Mouse (Mus musculus): ENCODE results near the gene Idh1. TPM values are rescaled to one million over a fixed set of nuclear protein-coding genes. Genes with fewer than 3 reads are reported as not detected.

Gene Idh1
- total RNA-seq, 4 experiments from 2014 or later = 11.5 to 35.7 (median 20.4) TPM

DNA sequence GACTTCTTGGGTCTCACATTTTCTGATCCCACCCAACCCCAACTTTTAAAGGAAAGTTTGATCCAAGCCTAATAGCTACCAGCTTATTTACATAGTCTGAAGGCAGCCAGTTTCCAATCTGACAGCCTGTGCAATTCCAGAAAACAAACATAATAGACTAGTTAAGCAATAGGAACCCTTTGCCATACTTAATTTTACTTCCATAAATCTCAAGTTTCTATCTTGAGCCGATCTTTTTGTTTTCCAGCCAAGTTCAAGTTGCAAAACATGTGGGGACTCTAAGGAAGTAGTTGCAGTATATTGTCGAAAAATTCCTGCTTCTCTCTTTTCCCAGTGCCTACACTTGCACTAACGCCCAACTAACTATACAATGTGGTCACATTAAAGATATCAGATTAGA is 8.8 kb downstream of the Idh1 start:
- no peak for DNase-seq (ENCODE audit: low spot score in 2 of 2)

DNA sequence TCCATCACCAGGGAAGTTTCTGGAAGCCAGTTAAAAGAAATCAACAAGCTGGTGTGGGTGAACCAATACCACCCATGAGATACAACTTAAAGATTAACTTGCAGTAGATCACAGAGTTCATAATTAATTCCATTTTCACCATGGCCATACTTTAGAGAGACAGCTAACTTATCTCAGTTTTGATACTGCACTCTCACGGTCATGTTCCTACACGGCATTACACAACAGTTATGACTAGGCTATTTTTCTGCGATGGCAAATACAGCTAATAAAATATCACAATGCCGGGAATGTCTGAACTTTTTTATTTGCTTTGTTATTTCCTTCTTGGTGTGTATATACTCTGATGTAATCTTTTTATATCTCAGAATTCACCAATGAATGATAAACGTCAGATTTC is 9.4 kb downstream of the Idh1 start:
- no peak for DNase-seq (ENCODE audit: low spot score in 2 of 2)

DNA sequence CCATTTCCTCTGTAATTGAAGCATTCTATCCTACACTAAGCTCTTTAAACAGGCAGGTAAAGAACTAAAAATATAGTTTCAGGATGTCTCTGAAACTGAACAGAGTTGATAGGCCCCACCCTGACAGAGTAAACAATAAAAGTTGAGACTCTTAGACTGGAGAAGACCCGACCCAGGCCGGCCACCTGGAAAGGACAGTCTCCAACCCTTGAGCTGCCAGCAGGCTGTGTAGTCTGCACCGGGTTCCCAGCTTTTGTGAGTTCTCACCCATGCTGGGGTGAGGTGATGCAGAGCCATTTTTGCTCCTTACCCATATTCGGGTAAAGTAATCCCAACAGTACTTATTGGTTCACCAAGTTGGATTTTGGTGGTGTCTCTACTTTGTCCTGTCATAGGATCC is 10.1 kb downstream of the Idh1 start:
- DNase-seq (ENCODE audit: low spot score in 2 of 2) = no peak

DNA sequence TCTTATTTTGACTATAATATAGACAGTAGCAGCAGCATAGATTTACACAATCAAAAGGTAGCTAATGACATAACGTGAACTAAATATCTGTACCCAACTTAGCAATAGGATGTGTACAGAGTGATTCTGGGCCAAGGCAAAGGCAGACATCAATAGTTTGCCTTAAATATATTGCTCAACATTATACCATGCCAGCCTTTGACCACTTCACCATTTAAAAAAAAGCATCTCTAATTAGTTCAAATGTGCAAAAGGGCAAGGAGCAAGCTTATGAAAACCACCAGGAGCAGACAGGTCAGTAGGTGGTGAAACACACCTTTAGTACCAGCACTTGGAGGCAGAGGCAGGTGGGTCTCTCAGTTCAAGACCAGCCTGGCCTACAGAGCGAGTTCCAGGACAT is 12.6 kb downstream of the Idh1 start:
- DNase-seq (ENCODE audit: low spot score in 2 of 2) = no peak

DNA sequence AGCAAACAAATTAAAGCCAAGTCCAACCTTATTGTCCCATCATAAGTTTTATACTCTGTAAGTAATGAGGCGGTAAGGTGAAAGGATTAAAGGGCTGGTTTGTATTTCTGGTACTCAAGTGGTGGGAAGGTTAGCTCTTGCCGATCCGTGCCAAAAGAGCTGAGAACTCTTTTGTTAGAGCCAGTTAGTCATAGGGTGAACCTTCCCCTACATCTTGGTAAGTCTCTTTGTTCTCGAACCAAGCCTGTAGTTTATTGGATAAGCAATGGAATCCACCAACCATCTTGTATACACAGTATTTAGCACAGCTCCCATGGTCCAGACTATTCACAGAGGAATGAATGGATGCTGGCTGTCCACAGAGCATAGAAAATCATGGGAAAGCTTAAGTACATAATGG is 14.7 kb downstream of the Idh1 start:
- no peak for DNase-seq (ENCODE audit: low spot score in 2 of 2)

DNA sequence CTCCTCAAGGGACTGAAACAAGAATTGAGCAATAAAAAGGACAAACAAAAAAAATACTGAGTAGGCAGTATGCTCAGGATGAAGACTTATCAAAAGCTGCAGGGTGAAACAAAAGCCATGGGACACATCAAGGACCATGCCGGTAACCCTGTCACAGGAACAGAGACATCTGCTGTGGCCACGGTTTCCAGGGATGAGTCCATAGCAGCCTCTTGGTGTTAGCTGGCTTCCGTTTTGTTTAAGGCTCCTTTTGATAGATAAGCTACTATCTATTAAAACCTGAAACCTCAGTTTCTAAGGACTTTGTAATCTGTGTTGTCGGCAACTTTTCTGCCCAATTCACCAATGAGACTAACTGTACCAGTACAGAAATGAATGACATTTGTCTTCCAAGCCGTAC is 16.4 kb downstream of the Idh1 start:
- no peak for DNase-seq (ENCODE audit: low spot score in 2 of 2)

DNA sequence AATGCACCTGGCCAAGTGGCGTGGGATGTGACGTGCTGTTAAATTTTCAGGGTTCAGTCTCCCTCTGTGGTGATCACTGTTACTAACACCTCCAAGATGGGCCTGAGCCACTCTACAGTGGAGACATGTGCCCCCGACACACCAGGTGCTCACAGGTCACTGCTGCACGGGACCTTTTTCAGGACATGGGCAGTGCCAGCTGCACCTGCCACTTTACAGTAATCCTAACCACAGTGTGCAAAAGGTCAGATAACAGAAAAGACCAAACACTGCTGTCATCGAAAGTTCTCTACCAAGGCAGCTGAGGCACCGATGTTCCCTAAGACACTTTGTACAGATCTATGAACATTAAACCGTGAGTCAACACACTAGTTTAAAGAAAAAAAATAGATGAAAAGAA is 16.8 kb downstream of the Idh1 start:
- DNase-seq (ENCODE audit: low spot score in 2 of 2) = no peak

DNA sequence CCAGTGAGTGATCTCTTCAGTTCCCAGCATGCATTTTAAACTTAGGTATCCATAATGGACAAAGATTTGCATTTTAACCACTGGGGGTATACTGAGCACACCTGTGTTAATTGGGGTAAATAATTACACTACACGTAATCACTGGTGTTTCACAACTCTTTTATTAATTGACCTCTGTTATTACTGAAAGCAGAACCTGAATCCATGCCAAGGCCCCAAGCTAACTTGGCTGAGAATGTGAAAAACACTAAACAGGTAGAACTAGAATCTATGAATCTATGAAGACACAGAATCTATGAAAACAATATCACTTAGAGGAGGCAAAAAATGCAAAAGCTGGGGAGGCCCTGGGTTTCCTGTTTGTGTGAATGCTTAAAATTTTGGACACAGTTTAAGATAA is 18.8 kb downstream of the Idh1 start:
- DNase-seq (ENCODE audit: low spot score in 2 of 2) = no peak

DNA sequence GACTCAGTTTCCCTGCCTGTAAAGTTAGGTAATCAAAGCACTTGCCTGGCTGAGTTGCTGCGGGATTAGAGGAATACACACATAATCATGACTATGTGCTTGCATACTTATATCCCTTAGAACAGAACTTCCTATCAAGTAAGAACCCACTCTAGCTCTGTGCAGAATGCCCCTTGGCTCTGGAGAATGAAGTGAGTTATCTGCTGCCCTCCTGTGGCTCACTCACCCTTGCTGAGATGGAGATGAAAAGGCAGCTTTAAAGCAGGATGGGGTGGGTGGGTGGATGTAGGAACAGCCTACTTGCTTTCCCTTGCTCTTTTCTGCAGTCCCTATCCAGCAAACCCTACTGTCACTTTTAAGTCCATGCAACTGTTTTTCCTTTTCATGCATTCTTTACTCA is 24.1 kb downstream of the Idh1 start:
- DNase-seq (ENCODE audit: low spot score in 2 of 2) = no peak

DNA sequence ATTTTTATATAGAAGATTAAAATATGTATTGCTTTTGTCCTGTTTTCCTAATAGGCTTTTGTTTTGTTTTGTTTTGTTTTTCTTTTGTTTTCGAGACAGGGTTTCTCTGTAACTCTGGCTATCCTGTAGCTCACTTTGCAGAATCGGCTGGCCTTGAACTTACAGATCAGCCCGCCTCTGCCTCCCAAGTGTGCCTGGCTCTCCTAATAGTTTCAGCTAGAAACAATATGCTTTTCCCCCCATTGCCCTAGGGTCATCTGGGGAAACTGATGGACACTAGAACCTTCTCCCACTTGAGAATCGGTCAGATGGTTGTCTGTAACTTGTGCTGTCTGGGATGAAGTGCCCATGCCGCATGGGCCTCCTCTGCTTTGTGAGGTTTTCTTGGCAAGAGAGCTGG is 30.2 kb downstream of the Idh1 start:
- DNase-seq (ENCODE audit: low spot score in 2 of 2) = no peak

DNA sequence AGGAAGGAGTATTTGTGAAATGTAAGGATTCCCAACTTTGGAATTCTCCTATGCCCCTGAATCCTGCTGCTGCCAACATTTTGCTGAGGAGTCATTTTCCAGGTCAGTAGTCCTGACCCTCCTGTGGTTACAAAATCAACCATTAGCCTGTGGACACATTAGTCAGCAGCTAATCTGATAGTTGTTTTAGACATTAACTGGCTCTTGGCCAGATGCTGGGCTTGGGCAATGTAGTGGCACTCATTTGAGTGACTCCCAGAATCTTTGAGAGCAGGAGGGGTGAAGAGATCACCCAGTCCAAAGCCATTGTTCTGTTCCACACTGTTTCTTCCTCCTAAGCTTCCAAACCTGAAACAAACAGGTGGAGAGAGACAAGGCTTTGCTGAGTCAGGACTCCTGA is 31.5 kb downstream of the Idh1 start:
- no peak for DNase-seq (ENCODE audit: low spot score in 2 of 2)

DNA sequence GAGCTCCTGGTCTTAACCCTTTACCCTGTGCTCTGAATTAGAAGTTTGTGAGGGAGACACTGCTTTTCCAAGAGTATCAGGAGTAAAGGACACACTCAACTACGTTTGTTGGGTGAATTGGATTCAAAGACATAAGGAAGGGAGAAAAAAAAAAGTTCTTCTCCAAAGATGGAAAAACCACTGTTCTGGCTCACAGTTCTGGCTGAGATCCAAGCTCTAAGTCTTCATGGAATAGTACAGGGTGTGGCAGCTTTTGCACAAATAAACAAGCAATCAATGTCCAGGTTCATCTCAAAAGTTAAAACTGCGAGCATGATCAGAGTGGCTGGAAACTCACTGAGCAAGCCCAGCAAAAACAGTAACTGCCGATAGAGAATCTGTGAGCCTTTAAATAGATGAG is 38.3 kb downstream of the Idh1 start:
- DNase-seq (ENCODE audit: low spot score in 2 of 2) = no peak

DNA sequence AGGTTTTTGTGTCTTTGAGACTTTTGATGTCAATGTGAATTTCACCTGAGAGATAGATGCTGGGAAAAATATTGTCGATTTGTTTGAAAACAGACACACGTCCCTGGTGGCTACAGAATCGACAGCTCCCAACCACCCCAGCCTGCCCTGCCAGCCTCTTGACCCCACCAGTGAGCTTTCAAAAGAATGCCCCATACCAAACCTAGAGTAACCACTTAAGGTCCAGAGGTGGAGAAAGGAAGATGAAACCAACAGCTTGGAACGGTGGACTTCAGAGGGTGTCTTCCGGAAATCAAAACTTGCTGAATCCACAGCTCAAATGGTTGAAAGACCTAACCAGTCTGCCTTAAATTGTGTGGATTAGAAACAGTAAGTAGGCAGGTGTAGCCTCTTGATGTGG is 39.0 kb downstream of the Idh1 start:
- DNase-seq (ENCODE audit: low spot score in 2 of 2) = no peak

DNA sequence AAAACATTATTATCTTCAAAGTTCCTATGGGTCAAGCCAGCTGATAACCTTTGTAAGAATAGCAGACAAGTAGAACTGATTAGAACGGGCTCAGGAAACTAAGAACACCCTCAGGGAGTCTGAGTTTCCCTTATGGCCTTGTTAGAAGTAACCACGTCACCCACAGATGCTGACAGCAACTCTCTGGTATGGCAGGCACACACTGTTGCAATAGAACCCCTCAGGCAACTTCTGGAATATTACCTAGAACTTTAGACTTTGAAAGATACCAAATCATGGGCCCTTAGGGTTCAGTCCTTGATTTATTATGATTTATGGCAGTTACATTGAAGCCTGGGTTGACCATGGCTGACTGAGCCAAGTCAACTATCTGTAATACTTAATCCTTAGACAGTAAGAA is 39.7 kb downstream of the Idh1 start:
- no peak for DNase-seq (ENCODE audit: low spot score in 2 of 2)

DNA sequence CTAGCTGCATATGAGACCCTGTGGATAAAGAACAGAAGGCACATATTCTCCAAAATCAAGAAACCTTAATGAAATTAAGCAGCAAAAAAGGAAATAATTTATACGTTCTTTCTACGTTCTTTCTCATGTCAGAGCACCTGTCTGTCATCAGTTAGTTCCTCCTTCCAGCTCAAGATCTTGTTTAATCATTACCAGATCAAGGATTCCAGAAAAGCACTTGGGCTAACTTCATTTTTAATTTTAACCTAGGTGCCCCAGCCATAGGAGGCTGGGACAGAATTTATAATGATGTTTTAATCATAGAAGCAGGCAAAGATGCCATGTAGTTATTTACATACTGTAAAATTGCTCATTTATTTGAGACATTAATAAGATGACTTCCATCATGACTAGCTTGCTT is 41.5 kb downstream of the Idh1 start:
- no peak for DNase-seq (ENCODE audit: low spot score in 2 of 2)

DNA sequence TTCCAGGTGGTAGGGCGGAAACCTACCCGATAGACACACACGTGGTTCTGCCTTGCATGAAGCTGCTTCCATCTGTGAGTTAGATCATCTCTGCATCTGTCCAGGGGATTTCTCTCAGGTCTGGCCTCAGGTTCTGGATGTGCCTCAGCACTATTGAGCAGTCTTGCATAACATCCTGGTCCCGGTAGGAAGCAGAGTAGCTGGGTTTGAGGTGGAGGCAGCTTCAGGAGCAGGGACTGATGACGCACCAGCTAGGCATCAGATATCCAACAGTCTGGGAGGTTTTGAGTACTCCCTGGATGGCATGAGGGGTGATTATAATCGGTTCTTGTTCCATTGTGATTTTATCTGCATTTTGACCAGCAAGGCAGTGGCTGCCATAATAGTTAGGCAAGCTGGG is 48.7 kb downstream of the Idh1 start:
- no peak for DNase-seq (ENCODE audit: low spot score in 2 of 2)

DNA sequence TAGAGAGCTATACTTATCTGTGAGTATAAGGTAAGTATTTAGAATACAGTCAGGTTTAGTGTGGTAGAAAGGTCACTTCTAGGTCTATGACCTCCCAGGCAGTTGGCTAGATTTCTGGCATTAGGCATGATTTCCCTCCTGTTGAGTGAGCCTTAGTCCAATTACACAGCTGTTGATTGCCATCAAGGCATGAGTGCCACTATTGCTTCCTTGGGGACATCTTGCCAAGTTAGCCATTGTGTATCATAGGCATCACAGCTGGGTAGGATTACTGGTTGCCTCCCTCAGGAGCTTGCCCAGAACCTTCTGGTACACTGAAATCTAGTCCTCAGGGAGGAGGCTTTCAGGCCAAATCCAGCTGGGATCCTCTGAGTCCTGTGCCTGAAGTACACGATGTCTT is 53.5 kb downstream of the Idh1 start:
- no peak for DNase-seq (ENCODE audit: low spot score in 2 of 2)

DNA sequence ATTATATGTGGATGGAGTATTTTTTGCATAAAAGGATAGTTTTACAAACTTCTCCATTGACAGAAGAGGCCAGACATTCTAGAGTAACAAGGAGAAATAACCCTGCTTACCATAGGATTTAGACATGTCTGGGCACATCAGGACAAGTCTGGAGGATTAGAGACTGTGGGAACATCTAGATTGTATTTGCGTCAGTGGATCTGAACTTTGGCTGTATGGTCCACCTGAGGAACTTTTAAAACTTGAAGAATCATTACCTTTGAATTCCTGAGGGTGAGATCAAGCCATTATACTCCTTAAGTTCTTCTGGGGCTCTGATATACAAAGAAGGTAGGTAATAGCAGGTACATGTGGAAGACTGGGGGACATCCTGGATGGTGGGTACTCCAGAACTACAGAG is 54.6 kb downstream of the Idh1 start:
- no peak for DNase-seq (ENCODE audit: low spot score in 2 of 2)

DNA sequence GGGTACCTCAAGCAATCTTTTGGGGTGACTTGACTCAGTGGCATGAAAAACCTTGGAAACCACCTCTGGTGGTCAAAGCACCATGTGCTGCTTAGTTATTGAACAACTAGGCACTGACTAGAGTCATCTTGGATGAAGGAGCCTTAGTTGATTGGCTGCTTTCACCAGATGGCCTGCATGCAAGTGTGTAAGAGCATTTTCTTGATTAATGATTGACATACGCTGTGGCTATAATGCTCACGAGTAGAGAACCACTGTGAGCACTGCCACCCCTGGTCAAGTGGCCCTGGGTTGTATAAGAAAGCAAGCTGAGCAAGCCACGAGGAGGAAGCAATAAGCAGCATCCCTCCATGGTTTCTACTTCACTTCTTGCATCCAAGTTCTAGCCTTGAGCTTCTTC is 56.1 kb downstream of the Idh1 start:
- DNase-seq (ENCODE audit: low spot score in 2 of 2) = no peak

DNA sequence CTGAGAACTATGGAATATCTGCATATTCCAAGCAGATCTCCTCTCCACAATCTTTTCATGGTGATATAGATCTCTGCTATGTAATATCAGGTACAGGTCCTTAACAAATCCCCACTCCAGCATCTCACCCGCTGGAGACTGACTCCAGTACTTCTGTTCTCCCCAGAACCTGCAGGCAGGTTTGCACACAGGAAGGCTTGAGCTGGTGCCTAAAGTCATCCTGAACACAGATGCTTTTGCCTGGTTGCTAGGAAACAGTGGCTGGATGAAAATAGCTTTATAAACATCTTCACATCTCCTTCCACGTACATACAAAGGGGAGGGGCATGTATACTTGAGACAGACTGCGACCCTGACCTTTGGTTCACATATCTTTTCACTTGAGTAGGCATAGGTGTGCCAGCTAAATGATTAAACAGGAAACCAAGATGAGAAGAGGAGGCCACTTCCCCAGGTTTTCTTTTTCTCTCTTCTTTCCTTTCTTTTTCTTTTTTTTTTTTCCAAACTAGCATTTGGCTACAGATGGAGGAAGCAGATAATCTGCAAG is 56.6 kb downstream of the Idh1 start:
- no peak for DNase-seq (ENCODE audit: low spot score in 2 of 2)

DNA sequence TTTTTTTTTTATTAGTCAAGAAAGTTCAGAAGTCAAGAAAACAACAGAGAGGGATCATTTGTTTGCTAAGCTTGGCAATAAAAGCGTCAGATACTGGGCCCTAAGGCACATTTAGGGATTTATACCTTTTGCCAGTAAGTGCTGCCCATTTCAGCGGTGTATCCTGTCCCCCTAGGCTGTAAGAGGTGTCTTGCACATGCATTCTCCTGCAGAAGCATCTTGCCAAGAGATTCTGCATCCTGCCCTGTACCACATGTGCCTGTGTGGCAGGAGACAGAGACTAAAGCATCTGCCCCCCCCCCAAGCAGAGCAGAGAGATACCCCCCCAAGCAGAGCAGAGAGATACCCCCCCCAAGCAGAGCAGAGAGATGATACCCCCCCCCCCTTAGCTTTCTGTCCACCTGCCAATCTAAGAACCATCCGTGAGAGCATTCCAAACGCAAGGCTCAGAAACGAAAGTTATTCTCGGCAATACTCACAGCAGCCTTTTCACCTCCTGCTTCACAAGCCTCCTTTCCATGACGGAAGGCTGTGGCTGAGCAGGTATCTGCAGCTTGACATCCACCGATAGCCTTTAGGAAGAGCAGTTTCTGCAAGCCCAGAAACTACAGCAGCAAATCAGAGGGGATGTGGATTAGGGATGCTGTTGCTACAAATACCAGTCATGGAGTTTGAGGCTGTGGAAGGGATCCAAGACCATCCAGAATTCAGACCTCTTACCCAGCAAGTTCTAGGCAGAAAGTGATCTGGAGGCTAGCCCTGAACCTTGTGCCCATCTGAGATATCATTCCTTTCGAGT is 63.5 kb downstream of the Idh1 start, which contains the start of gene D630023F18Rik:
D630023F18Rik (minus strand) TSS at position 641 of the 799 bp plus-strand sequence.
- no peak for DNase-seq (ENCODE audit: low spot score in 2 of 2)

DNA sequence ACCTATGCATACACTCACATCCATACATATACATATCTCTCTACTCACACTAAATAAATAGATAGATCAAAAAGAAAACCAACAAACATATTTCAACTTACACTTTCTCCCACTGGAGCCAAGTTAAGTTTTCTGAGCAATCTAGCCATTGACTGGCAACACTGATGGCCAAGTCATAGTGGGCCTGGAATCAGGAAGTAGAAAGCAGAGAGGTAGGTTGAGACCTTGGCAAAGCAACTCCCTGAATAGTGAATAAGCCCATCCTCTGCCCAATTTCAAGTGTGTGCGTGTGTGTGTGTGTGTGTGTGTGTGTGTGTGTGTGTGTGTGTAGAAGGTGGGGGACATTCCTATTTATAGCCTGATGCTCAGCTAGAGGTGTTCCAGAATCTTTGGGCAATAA is 66.9 kb downstream of the Idh1 start, which contains the start of gene Gm28845:
Gm28845 (minus strand) TSS at position 121 of the 400 bp plus-strand sequence.
- no peak for DNase-seq (ENCODE audit: low spot score in 2 of 2)

DNA sequence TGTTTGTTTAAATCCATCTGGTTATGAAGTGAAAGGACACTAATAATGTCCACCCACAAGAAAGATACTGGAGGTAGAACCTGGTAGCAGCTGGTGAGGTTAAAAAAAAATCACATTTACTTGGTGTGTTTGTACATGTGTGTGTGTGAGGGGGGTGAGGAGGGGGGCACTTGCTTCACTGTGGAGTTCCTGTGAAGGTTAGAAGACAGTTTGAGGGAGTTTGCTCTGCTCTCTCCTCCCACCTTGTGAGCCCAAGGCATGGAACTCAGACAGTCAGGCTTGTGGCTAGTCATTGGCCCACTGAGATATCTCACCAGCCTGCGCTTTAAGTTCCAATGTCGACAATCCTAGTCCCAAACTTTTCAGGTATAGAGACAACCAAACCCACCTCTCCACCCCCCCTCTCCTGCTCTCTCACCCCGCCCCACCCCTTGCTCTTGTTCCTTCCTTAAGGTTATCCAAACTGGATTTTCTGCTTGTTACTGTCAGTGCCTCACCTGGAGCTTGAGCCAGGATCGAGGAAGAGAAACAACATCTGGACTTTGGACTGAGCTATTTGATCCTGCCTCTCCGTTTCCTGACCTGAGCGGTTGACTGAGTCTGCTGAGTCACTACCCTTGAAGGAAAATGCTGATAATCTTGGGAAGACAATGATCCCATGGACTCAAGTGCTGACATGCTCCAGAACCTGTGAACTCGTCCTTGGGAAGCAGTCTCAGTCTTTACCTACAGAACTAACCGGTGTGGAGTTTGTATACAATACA is 68.0 kb downstream of the Idh1 start:
- no peak for DNase-seq (ENCODE audit: low spot score in 2 of 2)
